13 mouse cellular contexts compared by ENCODE assay signal in the genomic region with DNA sequence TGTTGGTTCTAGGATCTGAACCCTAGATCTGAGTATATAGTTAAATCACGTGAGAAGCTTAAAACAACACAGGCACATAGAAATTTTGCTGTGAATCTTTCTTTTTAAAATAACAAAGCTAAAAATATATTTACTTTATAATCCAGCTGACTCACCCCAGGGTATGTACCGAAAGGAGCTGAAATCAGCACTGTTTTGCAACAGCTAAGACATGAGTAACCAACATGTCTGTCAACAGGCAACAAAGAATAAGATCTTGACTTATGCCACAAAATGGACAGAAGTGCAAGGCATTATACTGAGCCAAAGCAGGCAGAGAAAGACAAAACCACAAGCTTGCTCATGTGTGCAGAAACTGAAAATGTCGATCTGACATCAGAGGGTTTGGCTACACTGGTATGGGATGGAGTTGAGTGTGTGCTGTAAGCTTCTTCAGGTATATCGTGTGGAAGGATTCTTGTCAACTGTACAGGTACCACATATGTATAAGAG.
"Had no signal": no experiment of that assay in that cellular context is flagged by ENCODE, and none has a peak within 500 bp of the region (broad histone marks: within the 10 kb centered on the region; RNA-seq: fewer than 3 reads in every experiment).

No protein-coding gene starts in this region.

- H3K27me3 ChIP-seq: limb, embryonic 12.5 days; liver, embryonic 13.5 days; midbrain, embryonic 13.5 days; neural tube, embryonic 15.5 days had no signal

- H3K36me3 ChIP-seq: limb, embryonic 12.5 days; liver, embryonic 13.5 days; midbrain, embryonic 13.5 days; neural tube, embryonic 15.5 days had no signal

- H3K4me3 ChIP-seq: limb, embryonic 12.5 days; liver, embryonic 13.5 days; midbrain, embryonic 13.5 days; neural tube, embryonic 15.5 days had no signal

- H3K4me1 ChIP-seq: limb, embryonic 12.5 days; liver, embryonic 13.5 days; midbrain, embryonic 13.5 days; neural tube, embryonic 15.5 days had no signal

- H3K9ac ChIP-seq: limb, embryonic 12.5 days; liver, embryonic 13.5 days; liver, postnatal 0 days; midbrain, embryonic 13.5 days; neural tube, embryonic 15.5 days had no signal

- H3K27ac ChIP-seq: limb, embryonic 12.5 days; liver, embryonic 13.5 days; midbrain, embryonic 13.5 days; neural tube, embryonic 15.5 days; stomach, postnatal 0 days had no signal

- DNase-seq: kidney, postnatal 25 days; layer of hippocampus, adult 9-11 months; layer of hippocampus, postnatal 36 days; liver; liver, embryonic 13.5 days; liver, postnatal 0 days; lung, postnatal 36 days; right cerebral cortex, adult 18-20 months; thymus, postnatal 14 days had no signal
